Mouse (Mus musculus): Measurements from ENCODE around the gene Rnf183. TPM values are rescaled to one million over a fixed set of nuclear protein-coding genes. Genes with fewer than 3 reads are reported as not detected.
"Not testable (repeated sequence)": the region's sequence is repeated elsewhere in the genome, so short reads cannot be mapped to it uniquely, and the experiment has no call there.

The Rnf183 gene
- not detected for total RNA-seq (2021)
- long read RNA-seq, experiment 1 = 0 reads
- long read RNA-seq, experiment 2 = 0 reads

DNA sequence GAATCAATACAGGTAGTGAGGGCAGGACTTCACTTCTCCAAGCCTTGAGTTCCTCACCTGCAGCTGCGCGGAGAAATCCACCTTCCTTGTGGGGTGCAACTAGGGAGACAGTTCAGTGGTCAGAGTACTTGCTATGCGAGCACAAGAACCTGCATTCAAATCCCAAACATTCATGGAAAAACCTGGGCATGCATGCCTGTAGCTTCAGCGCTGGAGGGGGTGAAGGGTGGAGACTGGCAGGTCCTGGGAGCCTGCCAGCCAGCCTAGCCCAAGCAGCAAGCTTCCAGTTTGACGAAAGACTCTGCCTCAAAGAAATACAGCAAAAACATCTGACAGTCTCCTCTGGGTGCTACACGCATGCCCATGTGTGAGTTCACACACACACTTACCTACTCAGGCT, at the start of gene Rnf183:
Gene Rnf183, minus strand, starts transcription at position 172 of the 400 bp plus-strand sequence.
- no peak for DNase-seq (ENCODE audit: low spot score)

DNA sequence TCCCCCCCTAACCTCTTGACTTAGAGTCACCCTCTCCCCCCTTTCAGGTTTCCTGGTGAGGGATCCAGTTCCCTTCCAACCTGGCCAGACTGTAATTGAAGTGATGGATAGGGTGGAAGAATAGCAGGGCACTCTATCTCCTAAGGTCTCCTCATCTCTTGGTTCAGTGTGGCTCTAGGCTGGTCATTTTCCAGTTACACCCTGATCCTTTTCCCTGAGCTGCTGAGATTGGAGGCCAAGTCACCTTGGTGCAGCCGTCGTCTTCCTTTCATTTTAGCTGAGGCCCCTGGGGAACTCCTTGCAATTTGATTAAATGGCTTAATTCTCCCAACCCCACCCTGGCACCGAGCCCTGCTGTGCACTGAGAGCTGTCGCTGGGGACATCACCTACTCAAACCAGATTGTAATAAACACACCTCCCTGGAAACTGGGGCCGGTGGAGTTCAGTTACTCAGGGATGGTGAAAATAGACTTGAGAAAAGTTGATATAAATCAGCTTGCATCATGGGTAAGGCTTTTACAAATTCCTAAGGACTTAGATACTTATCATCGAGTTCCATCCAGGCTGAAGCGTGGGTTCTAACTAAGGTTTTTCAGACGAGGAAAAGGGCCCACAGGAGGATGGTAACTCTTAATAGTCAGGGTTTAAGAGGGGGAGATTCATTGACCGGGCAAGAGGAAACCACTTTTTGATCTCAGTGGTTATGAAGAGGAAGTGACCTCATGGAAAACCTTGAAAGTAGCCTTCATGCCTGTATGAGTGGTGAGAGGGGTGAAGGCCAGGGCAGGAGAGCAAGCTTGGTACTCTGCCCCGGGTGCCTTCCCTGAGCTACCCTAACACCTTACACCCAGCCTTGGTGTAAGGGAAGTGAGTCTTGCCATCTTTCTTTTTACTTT, 45.9 kb upstream of the Rnf183 start:
- no peak for DNase-seq (ENCODE audit: low spot score)

DNA sequence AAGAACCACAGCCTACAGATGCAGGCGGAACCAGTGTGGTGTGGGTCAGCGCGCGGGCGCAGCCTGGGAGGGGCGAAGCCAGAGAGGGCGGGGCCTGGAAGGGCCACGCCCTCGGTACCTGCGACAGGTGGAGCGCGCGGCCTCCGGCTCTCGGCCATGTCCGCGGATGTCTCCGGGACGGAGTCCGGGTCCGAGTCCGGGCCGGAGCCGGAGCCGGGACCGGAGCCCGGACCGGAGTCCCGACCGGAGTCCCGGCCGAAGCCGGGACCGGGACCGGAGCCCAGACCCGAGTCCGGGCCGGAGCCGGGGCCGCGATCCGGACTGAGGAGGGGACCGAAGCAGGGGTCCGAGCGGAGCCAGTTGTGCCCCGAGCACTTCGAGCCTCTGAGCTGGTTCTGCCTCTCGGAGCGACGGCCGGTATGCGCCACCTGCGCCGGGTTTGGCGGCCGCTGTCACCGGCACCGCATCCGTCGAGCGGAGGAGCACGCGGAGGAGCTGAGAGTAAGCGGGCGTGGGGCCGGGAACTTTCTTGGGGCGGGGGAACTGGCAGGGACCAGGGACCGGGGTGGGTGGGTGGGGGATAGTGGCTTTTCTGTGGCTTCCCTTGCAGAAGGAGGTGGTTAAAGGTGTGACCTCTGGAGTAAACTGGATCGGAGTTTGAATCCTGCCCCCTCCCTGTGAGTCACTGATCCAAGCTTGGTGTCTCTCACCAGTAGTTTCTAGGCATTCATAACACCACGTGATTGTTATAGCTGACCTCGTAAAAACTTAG, 45.1 kb upstream of the Rnf183 start, which contains the start of gene Bspry:
Gene Bspry, plus strand, starts transcription at position 117 of the 772 bp plus-strand sequence.
- no peak for DNase-seq (ENCODE audit: low spot score)

DNA sequence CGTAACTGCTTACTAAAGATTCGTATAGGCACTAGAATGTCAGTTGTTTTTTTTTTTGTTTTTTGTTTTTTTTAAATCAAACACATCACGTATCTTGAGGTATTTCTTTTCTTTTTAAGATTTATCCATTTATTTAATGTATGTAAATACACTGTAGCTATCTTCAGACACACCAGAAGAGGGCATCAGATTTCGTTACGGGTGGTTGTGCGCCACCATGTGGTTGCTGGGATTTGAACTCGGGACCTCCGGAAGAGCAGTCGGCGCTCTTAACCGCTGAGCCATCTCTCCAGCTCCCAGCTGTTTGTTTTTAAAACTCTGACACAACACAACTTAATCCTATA, 44.5 kb upstream of the Rnf183 start:
- DNase-seq (ENCODE audit: low spot score) = not testable (repeated sequence)

DNA sequence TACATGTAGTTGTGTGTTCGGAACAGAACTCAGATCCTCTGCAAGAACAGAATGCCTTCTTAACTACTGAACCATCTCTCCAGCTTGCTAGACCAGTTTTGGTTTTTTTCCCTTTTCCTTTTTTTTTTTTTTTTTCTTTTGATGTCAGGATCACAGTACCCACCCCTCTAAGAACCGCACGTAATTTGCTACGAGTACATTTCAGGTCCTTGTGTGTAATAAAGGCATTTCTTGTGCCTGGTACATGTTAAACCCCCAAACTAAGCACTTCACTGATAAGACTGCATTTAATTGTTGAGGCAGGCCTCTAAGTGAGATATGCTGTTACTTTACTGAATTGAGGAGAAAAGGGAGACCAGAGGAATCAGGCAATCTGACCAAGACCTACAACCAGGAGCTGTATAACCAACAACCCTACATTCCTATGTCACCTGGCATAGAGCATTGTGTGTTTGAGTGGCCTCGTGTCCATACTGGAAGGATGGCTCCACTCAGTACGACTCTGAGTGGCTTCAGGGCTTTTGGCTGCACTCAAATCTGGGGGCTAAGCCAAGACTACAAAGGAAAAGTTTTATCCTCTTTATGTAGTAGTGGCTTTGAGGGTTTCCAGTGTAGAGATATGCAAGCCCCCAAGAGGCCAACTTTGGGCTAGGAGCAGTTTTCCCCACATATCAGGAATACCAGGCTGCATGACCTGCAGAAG, 42.6 kb upstream of the Rnf183 start:
- no peak for DNase-seq (ENCODE audit: low spot score)

DNA sequence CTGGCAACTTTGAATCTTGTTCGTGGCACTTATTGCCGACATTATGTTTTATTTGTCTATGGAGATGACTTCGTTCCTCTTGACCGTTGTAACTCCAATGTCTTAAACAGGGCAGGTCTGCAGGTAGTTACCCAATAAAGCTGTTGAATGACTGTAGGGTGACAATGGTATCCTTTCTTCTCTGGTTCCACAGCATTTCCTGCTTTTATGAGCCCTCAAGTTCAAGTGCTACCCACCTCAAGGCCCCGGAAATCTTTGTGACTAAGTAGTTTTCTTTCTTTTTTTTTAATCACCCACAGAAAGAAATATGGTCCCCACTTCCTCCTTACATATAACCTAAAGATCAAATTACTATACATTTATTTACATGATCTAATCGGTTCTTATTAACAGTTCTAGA, 40.7 kb upstream of the Rnf183 start:
- DNase-seq (ENCODE audit: low spot score) = no peak

DNA sequence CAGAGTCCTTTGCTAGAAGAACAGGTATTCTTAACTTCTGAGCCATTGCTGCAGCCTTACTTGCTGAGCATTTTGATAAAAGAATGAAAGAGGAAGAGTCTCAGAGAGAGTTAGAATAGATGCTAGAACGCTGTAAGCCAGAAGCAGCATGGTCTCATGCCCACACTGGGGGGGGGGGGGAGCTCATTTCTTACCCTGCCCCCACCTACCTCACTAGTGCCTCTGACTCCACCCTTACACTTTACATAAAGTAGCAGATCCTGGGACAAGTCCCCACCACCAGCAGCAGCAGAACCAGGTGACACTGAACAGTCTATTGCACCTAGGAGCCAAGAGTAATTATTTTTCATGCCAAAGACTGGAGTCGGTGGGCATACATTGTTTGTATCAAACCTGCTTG, 40.1 kb upstream of the Rnf183 start:
- no peak for DNase-seq (ENCODE audit: low spot score)

DNA sequence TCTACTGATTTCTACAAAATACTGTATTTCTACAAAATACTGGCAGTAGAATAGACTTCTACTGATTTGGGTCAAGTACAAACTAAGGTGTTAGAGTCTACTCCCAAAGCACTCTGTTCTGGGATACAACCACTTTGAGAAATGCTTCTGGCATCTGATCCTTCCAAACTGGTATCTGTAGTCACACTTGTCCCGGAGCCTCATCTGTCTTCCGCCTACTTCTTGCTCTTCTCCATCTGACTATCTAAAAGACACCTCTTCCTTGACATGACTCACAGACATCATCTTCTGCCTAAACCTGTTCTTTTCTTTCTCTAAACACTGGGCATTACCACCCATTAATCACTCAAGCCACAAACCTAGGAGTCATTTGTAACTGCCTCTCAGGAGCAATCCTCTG, 37.0 kb upstream of the Rnf183 start:
- no peak for DNase-seq (ENCODE audit: low spot score)

DNA sequence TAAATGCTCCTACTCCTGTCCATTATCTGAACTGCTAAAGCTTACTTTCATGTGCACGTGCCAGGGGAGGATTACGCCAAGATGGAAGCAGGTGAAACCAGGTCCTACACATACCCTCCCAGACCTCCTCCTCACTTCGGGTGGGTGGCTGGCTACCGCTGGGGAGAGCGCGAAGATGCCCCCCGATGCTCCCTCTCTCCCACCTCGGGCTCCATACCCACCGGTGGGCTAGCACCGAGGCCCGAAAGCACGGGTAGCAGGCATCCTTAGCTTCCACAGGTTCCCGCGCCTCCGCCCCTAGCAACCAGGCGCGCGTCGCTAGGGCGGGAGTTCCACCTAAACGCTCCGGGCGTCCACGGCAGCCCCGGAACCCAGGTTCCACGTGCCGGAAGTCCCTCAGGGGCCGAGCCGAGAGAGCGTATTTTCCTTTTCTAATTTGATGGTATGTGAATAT, 35.6 kb upstream of the Rnf183 start, which contains the start of gene Wdr31:
Gene Wdr31, minus strand, starts transcription at position 299 of the 454 bp plus-strand sequence.
- DNase-seq (ENCODE audit: low spot score) = peak; percentile 71

DNA sequence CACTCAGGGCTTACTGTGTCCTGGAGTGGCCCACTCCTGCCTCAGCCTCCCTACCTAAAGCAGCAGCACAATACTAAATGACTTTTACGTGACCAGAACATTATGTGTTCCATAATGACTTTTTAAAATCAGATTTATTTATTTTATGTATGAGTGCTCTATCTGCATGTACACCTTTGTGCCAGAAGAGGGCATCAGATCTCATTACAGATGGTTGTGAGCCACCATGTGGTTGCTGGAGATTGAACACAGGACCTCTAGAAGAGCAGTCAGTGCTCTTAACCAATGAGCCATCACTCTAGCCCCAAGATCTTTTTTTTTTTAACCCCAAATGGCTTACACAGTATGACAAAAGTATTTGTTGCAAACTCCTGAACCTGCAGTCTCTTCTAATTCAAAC, 33.1 kb upstream of the Rnf183 start:
- DNase-seq (ENCODE audit: low spot score) = no peak

DNA sequence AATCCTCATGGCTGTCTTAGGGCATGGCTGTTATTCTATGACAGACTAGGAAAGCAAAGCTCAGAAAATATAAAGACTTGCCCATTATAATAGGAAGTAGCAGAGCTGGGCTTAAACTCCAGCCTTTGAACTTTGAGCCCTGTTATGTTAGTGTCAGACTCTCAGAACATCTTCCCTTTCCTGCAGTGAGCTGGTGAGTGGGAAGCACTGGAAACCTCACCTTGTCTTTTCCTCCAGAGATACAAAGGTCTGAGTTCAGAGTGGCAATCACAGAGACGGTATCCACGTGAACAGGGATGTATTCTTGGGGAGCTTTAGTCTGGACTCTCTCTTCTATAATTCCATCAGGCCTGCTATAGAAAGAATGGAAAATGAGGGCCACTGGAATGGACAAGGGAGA, 28.1 kb upstream of the Rnf183 start:
- DNase-seq (ENCODE audit: low spot score) = no peak

DNA sequence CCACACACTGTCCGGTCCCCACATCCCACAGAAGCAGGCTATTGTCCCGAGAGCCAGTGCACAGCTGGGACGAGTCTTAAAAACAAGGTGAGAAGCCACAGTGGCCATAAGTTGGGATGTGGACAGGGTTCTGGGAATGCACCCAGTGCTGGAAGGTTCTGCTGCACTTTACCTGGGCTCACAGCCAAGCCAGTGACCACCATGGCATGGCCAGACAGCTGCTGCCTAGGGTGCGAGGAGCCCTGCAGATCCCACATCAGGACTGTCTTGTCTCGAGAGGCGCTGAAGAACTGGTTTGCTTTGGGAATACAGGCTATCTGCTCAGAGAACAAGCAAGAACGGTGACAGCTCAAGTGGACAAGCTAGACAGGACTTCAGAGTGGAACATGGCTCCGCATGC, 25.3 kb upstream of the Rnf183 start:
- DNase-seq (ENCODE audit: low spot score) = no peak

DNA sequence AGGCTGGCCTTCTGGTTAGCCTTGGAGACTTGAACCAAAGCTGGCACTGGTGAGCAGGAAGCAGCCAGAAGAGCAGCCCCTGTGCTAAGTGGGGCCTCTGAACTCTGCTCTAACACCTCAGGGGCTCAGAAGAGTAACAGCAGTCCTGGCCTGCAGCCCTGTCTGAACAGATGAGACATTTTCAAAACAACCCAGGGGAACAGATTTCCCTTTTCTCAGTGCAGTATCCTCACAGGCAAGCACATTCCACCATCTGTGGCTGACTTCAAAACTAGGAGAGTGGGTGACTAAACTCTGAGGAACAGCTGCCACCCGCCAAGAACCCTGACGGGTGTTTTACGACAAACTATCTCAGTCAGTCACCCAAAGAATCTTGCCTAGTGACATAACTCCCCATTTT, 24.0 kb upstream of the Rnf183 start:
- DNase-seq (ENCODE audit: low spot score) = no peak

DNA sequence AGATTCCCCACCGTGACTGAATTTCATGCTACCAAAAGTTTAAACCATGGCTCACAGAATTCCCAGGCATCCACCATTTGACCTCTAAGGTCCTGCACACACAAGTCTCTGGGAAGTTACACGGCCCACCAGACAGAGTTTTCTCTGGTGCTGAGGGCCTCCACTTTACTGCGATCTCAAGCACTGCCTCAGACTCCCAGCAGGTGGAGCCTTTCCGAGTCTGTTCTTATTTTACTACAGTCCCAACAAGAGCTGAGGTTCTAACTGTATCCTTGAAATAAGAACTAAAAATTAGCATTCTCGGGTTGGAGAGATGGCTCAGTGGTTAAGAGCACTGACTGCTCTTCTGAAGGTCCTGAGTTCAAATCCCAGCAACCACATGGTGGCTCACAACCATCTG, 19.9 kb upstream of the Rnf183 start:
- peak; percentile 24 for DNase-seq (ENCODE audit: low spot score)

DNA sequence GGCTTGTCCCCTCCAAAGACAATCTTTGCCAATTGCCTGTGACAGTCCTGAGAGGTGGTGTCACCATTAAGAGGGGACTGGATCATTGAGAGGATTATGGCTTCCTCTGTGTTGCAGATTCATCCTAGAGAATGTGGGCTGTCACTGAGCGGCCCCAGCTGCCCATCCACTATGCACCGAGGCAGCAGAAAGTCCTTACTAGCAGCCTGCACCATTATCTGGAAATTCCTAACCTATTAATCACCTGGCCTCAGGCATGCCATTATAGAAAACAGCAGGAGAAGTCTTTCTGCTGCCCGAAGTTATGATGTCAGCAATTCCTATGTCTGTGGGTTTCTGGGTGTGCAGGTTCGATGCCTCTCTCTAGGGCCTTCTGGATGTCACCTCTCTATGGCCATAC, 5.9 kb upstream of the Rnf183 start:
- DNase-seq (ENCODE audit: low spot score) = no peak

DNA sequence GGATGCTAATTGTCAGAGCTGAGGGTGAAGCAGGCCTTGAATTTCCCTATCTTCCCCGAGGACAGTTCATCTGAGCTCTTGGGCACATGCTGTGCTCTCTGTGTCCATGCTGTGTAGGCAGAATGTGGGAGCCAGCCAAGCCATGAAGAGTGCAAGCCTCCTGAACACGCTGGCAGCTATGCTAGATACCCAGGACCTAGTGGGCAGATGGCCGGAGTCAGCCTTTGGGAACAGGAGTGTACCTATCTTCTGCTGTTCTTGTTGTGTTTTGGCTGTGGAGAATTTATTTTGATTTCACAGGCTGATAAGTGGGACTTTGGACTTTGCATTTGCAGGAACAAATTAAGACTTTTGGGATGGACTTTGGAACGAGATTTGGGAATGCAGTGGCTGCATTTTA, 5.5 kb upstream of the Rnf183 start:
- peak; percentile 19 for DNase-seq (ENCODE audit: low spot score)

DNA sequence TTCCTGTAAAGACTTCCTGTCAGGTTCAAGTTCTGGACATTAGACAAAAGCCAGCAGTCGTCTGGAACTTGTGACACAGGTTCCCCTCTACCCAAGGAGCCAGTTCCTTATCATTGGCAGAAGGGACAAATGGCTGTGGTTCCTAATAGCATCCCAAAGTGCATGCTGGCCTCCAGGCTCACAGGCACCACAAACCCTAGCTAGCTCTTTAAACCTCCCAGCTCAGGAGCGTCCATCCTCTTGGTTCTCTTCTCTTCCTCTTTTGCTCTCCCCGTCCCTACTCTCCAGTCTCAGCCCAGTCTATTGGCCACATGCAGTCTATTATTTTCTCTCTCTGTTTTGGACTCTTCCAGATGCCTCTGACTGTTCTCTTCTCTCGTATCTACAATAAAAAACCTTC, 4.7 kb upstream of the Rnf183 start:
- DNase-seq (ENCODE audit: low spot score) = no peak

DNA sequence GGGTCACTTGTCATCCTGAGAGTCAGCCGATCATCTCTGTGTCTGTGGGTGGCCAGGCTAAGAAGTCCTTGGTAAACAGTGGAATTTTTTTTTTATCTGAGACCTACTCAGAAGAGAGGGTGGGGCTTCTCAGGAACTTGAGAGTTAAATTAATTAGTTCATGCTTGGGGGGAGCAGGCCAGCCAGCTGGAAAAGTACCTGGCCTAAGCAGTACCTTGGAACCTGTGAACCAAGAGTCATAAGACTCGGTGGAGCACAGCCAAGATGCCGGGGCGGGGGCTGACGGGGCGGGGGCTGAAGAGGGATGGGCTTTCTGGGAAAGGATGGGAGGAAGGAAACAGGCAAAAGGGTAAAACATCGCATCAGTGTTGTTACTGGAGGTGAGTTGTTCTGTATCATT, 2.8 kb upstream of the Rnf183 start:
- DNase-seq (ENCODE audit: low spot score) = no peak

DNA sequence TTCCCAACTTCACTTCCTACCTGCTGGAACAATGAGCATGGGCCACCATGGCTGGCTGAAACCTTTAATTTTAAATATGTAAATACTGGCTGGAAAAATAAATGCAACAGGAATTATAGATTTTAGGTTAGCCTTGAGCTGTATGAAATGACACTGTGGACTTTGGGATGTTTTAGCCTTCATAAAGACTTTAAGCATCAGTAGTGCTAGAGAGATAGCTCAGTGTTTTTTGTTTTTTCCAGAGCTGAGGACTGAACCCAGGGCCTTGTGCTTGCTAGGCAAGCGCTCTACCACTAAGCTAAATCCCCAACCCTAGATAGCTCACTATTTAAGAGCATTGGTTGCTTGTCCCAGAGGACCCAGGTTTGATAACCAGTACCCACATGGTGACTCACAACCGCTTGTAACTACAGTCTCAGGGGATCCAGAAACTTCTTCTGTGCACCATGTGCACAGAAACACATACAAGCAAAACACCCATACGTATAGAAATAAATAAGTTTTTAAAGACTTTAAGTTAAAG, 2.3 kb upstream of the Rnf183 start:
- no peak for DNase-seq (ENCODE audit: low spot score)

DNA sequence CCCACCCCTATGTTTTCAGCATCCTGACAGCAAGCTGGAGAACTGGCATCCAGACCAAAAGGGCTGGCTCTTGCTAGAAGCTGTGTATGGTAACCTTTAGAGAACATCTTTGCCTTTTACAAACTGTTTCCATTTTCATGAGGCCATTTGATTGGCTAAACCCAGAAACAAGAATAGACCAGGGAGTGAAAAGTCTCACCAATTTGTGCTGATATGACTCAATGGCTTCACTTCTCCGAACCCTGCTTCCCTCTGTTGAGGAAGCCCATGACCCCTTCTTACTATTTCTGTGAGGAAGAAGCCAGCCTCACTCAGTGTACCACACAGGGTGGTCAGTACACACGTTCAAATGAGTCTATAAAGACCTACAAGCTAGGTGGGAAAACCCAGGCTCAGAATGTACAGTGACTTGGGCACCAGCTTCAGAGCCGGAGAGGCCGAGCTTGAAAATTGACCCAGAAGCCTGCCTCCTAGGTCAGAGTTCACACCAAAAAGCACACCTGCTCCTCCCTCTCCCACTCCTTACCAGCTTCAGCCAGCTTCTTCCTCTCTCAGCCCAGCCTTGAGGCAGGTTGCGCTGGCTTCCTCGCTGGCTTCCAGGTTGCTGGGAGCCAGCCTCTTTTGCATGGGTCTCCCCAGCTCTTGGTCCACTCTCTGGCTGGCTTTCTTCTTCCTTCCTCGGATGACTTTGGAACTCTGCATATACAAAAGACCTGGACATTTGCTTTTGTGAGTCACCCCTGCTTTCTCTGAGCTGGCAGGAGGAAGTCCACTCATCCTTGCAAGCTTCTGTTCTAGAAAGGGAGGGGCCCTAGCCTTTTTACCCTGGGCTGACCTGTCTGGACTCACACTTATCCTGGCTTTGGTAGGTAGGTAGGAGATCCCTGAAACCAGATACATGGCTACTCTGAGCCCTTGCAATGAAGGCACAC, 847 bp downstream of the Rnf183 start:
- no peak for DNase-seq (ENCODE audit: low spot score)

DNA sequence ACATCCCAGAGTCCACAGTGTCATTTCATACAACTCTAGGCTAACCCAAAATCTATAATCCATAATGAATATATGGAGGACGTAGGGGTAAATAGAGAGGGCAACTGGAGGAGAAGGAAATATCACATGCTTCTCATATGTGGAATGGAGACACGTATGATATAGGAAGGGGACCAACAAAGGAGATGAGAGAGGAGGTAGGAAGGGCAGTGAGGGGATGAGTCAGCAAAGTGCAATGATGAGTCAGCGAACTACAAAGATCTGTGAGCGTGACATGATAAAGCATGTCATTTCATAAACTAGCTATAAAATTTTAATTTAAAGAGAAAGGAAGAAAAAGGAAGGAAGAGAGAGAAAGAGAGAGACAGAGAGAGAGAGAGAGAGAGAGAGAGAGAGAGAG, 3.5 kb downstream of the Rnf183 start:
- no peak for DNase-seq (ENCODE audit: low spot score)
